Comparison of ENCODE assay signal across 9 mouse cellular contexts in the genomic region with DNA sequence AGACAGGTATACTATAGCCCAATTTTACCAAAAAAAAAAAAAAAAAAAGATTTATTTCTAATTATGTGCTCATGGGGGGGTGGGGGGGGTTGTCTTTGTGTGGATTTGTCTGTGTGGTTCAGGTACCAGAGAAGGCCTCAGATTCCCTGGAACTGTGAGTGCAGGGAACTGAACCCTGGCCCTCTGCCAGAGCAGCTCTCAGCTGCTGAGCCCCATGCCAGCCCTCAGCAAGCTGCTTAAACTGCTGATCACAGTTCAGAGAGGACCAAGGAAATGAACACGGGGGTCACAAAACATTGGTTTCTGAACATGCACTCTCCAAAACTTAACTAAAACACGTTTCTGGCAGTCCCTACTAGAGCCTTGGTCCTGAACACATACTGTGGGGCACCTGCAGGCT. TPM values are rescaled to one million over a fixed set of nuclear protein-coding genes. Genes with fewer than 3 reads are reported as not detected.
DNase-seq lines count a peak whose midpoint lies in the region; ATAC-seq and TF ChIP-seq lines count a peak whose summit lies in the region.
"Had no signal": no experiment of that assay in that cellular context is flagged by ENCODE, and none has a peak within 500 bp of the region (broad histone marks: within the 10 kb centered on the region; RNA-seq: fewer than 3 reads in every experiment).

No protein-coding gene starts in this region.

- H3K27ac ChIP-seq in left cerebral cortex, adult 2 months, result 0 out of 2 replicates have a peak overlapping the region, but pooled peaks have one; percentile 50
- peak overlapping the region; percentile 61 for H3K27ac ChIP-seq in layer of hippocampus, adult 2 months
- H3K27ac ChIP-seq in forebrain, embryonic 10.5 days, result no peak overlapping the region
- no peak overlapping the region for H3K27ac ChIP-seq in forebrain, embryonic 13.5 days
- H3K27ac ChIP-seq: neural tube, embryonic 13.5 days had no signal

- 70% methylated on average over 2 of the region's 2 CpGs for WGBS in forebrain, embryonic 10.5 days
- WGBS in forebrain, embryonic 13.5 days, result 77% methylated on average over 2 of the region's 2 CpGs

- H3K9me3 ChIP-seq in forebrain, embryonic 10.5 days, result no peaks in the 10 kb centered on the region
- H3K9me3 ChIP-seq in forebrain, embryonic 13.5 days (replicated peaks), result no peaks in the 10 kb centered on the region
- H3K9me3 ChIP-seq: neural tube, embryonic 13.5 days had no signal

- H3K9ac ChIP-seq in forebrain, embryonic 13.5 days, result no peak overlapping the region
- H3K9ac ChIP-seq: neural tube, embryonic 13.5 days had no signal

- peaks cover 63% of the 10 kb centered on the region for H3K36me3 ChIP-seq in forebrain, embryonic 10.5 days (replicated peaks)
- peaks cover 67% of the 10 kb centered on the region for H3K36me3 ChIP-seq in forebrain, embryonic 13.5 days (ENCODE audit: poor library complexity, severe bottlenecking)

- H3K4me2 ChIP-seq in forebrain, embryonic 13.5 days, result no peak overlapping the region
- H3K4me2 ChIP-seq: neural tube, embryonic 13.5 days had no signal

- no peaks in the 10 kb centered on the region for H3K27me3 ChIP-seq in forebrain, embryonic 10.5 days (ENCODE audit: poor library complexity, severe bottlenecking)
- H3K27me3 ChIP-seq in forebrain, embryonic 13.5 days, result no peaks in the 10 kb centered on the region
- H3K27me3 ChIP-seq: neural tube, embryonic 13.5 days had no signal

- ATAC-seq in forebrain, embryonic 13.5 days, result no peak

- no peaks in the 10 kb centered on the region for H3K4me1 ChIP-seq in forebrain, embryonic 10.5 days
- H3K4me1 ChIP-seq in forebrain, embryonic 13.5 days, result no peaks in the 10 kb centered on the region
- H3K4me1 ChIP-seq: neural tube, embryonic 13.5 days had no signal

- H3K4me3 ChIP-seq in left cerebral cortex, adult 2 months, result no peak overlapping the region
- no peak overlapping the region for H3K4me3 ChIP-seq in layer of hippocampus, adult 2 months
- H3K4me3 ChIP-seq in forebrain, embryonic 10.5 days, result no peak overlapping the region
- no peak overlapping the region for H3K4me3 ChIP-seq in forebrain, embryonic 13.5 days
- H3K4me3 ChIP-seq: neural tube, embryonic 13.5 days had no signal

- intact Hi-C loops in left cerebral cortex, adult 2 months (cut with DNase I), result no loop called here
- intact Hi-C loops in left cerebral cortex, postnatal 36 days (cut with DNase I), result no loop called here

- DNase-seq in left cerebral cortex, adult 2 months (ENCODE audit: extremely low spot score in 1 of 2, low spot score in 2 of 2), result peak; percentile 20 to 40
- DNase-seq in left cerebral cortex, postnatal 36 days (ENCODE audit: low spot score in 2 of 2), result no peak
- DNase-seq in adrenal gland, postnatal 36 days, result peak; percentile 77 to 87
- DNase-seq in cerebellum, postnatal 10 days, result peak; percentile 89 to 93
- peak in 1 of 2 experiments; percentile 53 for DNase-seq in layer of hippocampus, adult 2 months (ENCODE audit: low spot score in 2 of 2)
- no peak for DNase-seq in forebrain, embryonic 10.5 days (ENCODE audit: extremely low spot score, low spot score)
- no peak for DNase-seq in thymus, adult 18-20 months

- TF ChIP-seq CTCF in left cerebral cortex, adult 2 months (IDR thresholded peaks at IDR 0.05), result no peak
- no peak for TF ChIP-seq CTCF in layer of hippocampus, adult 2 months (conservative IDR thresholded peaks at IDR 0.05)

RNA-seq across cellular contexts. Expression of a gene that starts 16.4 kb away (rescaled TPM):
- total RNA-seq in left cerebral cortex, adult 2 months (2021), result 100 to 1,000 TPM in 1 of 2 experiments, 10 to 100 TPM in 1; 87.3 to 105 TPM
- total RNA-seq in left cerebral cortex, postnatal 36 days (2021), result 100 to 1,000 TPM in 1 of 2 experiments, 10 to 100 TPM in 1; 93.9 to 101 TPM
- total RNA-seq in adrenal gland, postnatal 36 days (2021), result 10 to 100 TPM; 37.4 to 43.4 TPM
- 10 to 100 TPM; 87.1 to 87.4 TPM for total RNA-seq in layer of hippocampus, adult 2 months (2021)
- 31.1 and 34.5 TPM in 2 replicates for polyA plus RNA-seq in forebrain, embryonic 10.5 days (2016; fragmentation: Nextera tagmentation; extraction: Ambion mirVana)
- 32.8 and 38.1 TPM in 2 replicates for polyA plus RNA-seq in forebrain, embryonic 13.5 days (2015; fragmentation: Nextera tagmentation; extraction: Ambion mirVana)

RNA-seq across cellular contexts. Expression of a gene that starts 31.2 kb away (rescaled TPM):
- 1 to 10 TPM; 7.0 to 7.7 TPM for total RNA-seq in left cerebral cortex, adult 2 months (2021)
- total RNA-seq in left cerebral cortex, postnatal 36 days (2021), result 1 to 10 TPM; 3.0 to 7.3 TPM
- total RNA-seq in adrenal gland, postnatal 36 days (2021), result 1 to 10 TPM; 7.7 to 9.4 TPM
- 1 to 10 TPM; 4.9 to 8.6 TPM for total RNA-seq in layer of hippocampus, adult 2 months (2021)
- 0.47 TPM in 1 of 2 replicates, not detected in the other for polyA plus RNA-seq in forebrain, embryonic 10.5 days (2016; fragmentation: Nextera tagmentation; extraction: Ambion mirVana)
- 0.97 and 1.2 TPM in 2 replicates for polyA plus RNA-seq in forebrain, embryonic 13.5 days (2015; fragmentation: Nextera tagmentation; extraction: Ambion mirVana)

RNA-seq across cellular contexts. Expression of a gene that starts 32.5 kb away (rescaled TPM):
- 10 to 100 TPM; 27.9 to 29.0 TPM for total RNA-seq in left cerebral cortex, adult 2 months (2021)
- 10 to 100 TPM; 29.7 to 35.6 TPM for total RNA-seq in left cerebral cortex, postnatal 36 days (2021)
- total RNA-seq in adrenal gland, postnatal 36 days (2021), result 10 to 100 TPM; 75.7 to 76.8 TPM
- total RNA-seq in layer of hippocampus, adult 2 months (2021), result 10 to 100 TPM; 33.3 to 35.4 TPM
- polyA plus RNA-seq in forebrain, embryonic 10.5 days (2016; fragmentation: Nextera tagmentation; extraction: Ambion mirVana), result 148 TPM in 2 replicates
- 133 and 137 TPM in 2 replicates for polyA plus RNA-seq in forebrain, embryonic 13.5 days (2015; fragmentation: Nextera tagmentation; extraction: Ambion mirVana)

RNA-seq across cellular contexts. Expression of a gene that starts 46.2 kb away (rescaled TPM):
- 1 to 10 TPM in 1 of 2 experiments, under 1 TPM in 1; 0.95 to 1.1 TPM for total RNA-seq in left cerebral cortex, adult 2 months (2021)
- total RNA-seq in left cerebral cortex, postnatal 36 days (2021), result 1 to 10 TPM in 1 of 2 experiments, under 1 TPM in 1; 0.75 to 1.1 TPM
- total RNA-seq in adrenal gland, postnatal 36 days (2021), result under 1 TPM; 0.26 to 0.36 TPM
- total RNA-seq in layer of hippocampus, adult 2 months (2021), result 1 to 10 TPM; 1.2 TPM
- 1.1 and 1.7 TPM in 2 replicates for polyA plus RNA-seq in forebrain, embryonic 10.5 days (2016; fragmentation: Nextera tagmentation; extraction: Ambion mirVana)
- 1.7 and 2.0 TPM in 2 replicates for polyA plus RNA-seq in forebrain, embryonic 13.5 days (2015; fragmentation: Nextera tagmentation; extraction: Ambion mirVana)

Comparison
In these comparisons a context has a peak if more than half of its experiments do, and no peak if none do; other contexts are left out.
1. DNase-seq: peak in left cerebral cortex, adult 2 months (2 of 2), adrenal gland, postnatal 36 days (2 of 2) and cerebellum, postnatal 10 days (2 of 2); none in left cerebral cortex, postnatal 36 days (0 of 2), forebrain, embryonic 10.5 days (single experiment) and thymus, adult 18-20 months (0 of 2).
2. H3K27ac ChIP-seq: peak in left cerebral cortex, adult 2 months (single experiment) and layer of hippocampus, adult 2 months (single experiment); none in forebrain, embryonic 10.5 days (single experiment) and forebrain, embryonic 13.5 days (single experiment).